Mouse (Mus musculus) adrenal gland, adult 2 months (tissue): ENCODE measurements around the gene Cdhr2. TPM values are rescaled to one million over a fixed set of nuclear protein-coding genes. Genes with fewer than 3 reads are reported as not detected.

Experiments used
- polyA plus RNA-seq: library from polyadenylated mRNA; depleted of rRNA; stranded (reverse); fragments of >200 nt; gene quantifications from 2 replicates; pipeline ENCODE4 v1.2.3, GENCODE M21; 2012; rRNA removed
- total RNA-seq, 2 experiments: library from RNA; stranded (reverse); gene quantifications; 2 replicates each; pipeline ENCODE4 v1.2.3; 2021

The Cdhr2 gene
- total and polyA plus RNA-seq, 3 experiments = 0.06 TPM; not detected in 2

Other genes starting within 250 kb of the Cdhr2 start
- gene Thoc3, start 232.6 kb upstream of the Cdhr2 start, total RNA-seq = 10 to 100 TPM; 33.6 to 46.0 TPM
- 49.9 and 54.8 TPM in 2 replicates for gene Thoc3, start 232.6 kb upstream of the Cdhr2 start, polyA plus RNA-seq
- 10 to 100 TPM; 14.1 to 17.5 TPM for gene Simc1, start 197.7 kb upstream of the Cdhr2 start, total RNA-seq
- 24.4 and 27.9 TPM in 2 replicates for gene Simc1, start 197.7 kb upstream of the Cdhr2 start, polyA plus RNA-seq
- gene 4833439L19Rik, start 136.0 kb upstream of the Cdhr2 start, total RNA-seq = 100 to 1,000 TPM; 185 to 194 TPM
- 156 and 161 TPM in 2 replicates for gene 4833439L19Rik, start 136.0 kb upstream of the Cdhr2 start, polyA plus RNA-seq
- gene Arl10, start 126.4 kb upstream of the Cdhr2 start, total RNA-seq = 10 to 100 TPM; 35.4 to 61.7 TPM
- 62.5 and 69.5 TPM in 2 replicates for gene Arl10, start 126.4 kb upstream of the Cdhr2 start, polyA plus RNA-seq
- 10 to 100 TPM; 57.9 to 59.3 TPM for gene Nop16, start 111.4 kb upstream of the Cdhr2 start, total RNA-seq
- gene Nop16, start 111.4 kb upstream of the Cdhr2 start, polyA plus RNA-seq = 3.2 and 3.3 TPM in 2 replicates
- 100 to 1,000 TPM; 275 to 281 TPM for gene Higd2a, start 111.3 kb upstream of the Cdhr2 start, total RNA-seq
- gene Higd2a, start 111.3 kb upstream of the Cdhr2 start, polyA plus RNA-seq = 169 TPM in 2 replicates
- gene Cltb, start 90.1 kb upstream of the Cdhr2 start, total RNA-seq = 100 to 1,000 TPM in 1 of 2 experiments, 10 to 100 TPM in 1; 73.6 to 190 TPM
- gene Cltb, start 90.1 kb upstream of the Cdhr2 start, polyA plus RNA-seq = 60.3 and 70.6 TPM in 2 replicates
- gene Faf2, start 79.7 kb upstream of the Cdhr2 start, total RNA-seq = 10 to 100 TPM; 79.4 to 82.3 TPM
- gene Faf2, start 79.7 kb upstream of the Cdhr2 start, polyA plus RNA-seq = 15.7 and 21.0 TPM in 2 replicates
- 100 to 1,000 TPM; 114 to 119 TPM for gene Rnf44, start 7.6 kb upstream of the Cdhr2 start, total RNA-seq
- 511 and 555 TPM in 2 replicates for gene Rnf44, start 7.6 kb upstream of the Cdhr2 start, polyA plus RNA-seq
- 1 to 10 TPM; 2.3 to 4.3 TPM for gene Gprin1, start 48.4 kb downstream of the Cdhr2 start, total RNA-seq
- gene Gprin1, start 48.4 kb downstream of the Cdhr2 start, polyA plus RNA-seq = 1.9 and 2.6 TPM in 2 replicates
- 1 to 10 TPM; 1.5 to 2.0 TPM for gene Sncb, start 65.1 kb downstream of the Cdhr2 start, total RNA-seq
- 2.2 and 5.4 TPM in 2 replicates for gene Sncb, start 65.1 kb downstream of the Cdhr2 start, polyA plus RNA-seq
- not detected for gene Eif4e1b, start 82.5 kb downstream of the Cdhr2 start, total RNA-seq
- not detected in 2 replicates for gene Eif4e1b, start 82.5 kb downstream of the Cdhr2 start, polyA plus RNA-seq
- gene Tspan17, start 87.9 kb downstream of the Cdhr2 start, total RNA-seq = 10 to 100 TPM; 36.0 to 42.7 TPM
- 31.1 and 34.0 TPM in 2 replicates for gene Tspan17, start 87.9 kb downstream of the Cdhr2 start, polyA plus RNA-seq
- 1 to 10 TPM; 7.2 to 9.1 TPM for gene Unc5a, start 247.9 kb downstream of the Cdhr2 start, total RNA-seq
- gene Unc5a, start 247.9 kb downstream of the Cdhr2 start, polyA plus RNA-seq = 26.5 and 27.9 TPM in 2 replicates